Mouse (Mus musculus) testis, adult 2 months (tissue): ENCODE data around the gene Car8.

Source experiments
- CTCF ChIP-seq: fragments of 200-500 bp; IDR thresholded peaks from 2 replicates; pipeline ENCODE4 v1.5.1; 2012; ENCODE audit warnings: low read depth, mild to moderate bottlenecking, inconsistent platforms, low read length, moderate library complexity; ENCODE audit not compliant: control insufficient read depth, insufficient read depth, insufficient replicate concordance
- POLR2A ChIP-seq: fragments of 200-500 bp; IDR thresholded peaks from 2 replicates; pipeline ENCODE4 v1.6.1; 2012; ENCODE audit warnings: low read depth, mild to moderate bottlenecking, inconsistent platforms, low read length, moderate library complexity; ENCODE audit not compliant: control insufficient read depth

- no peak for TF ChIP-seq CTCF
- TF ChIP-seq POLR2A = no peak
Measured at GRCm38 (mm10) chr4:8198033-8198432, 40.8 kb downstream of the Car8 start.
